Mouse (Mus musculus) limb, embryonic 14.5 days (tissue): Measurements from ENCODE around the gene Hoxb6. TPM values are rescaled to one million over a fixed set of nuclear protein-coding genes. Genes with fewer than 3 reads are reported as not detected.
A peak's percentile ranks its signal among the peaks of the same experiment; 100 is the strongest.

Source experiments
- ATAC-seq: fragments of 200-750 bp; cut with Nextera tagmentation; 2 replicates; pipeline ENCODE4 v1.8.0; 2017; ENCODE audit warnings: low read depth, moderate number of reproducible peaks, moderate TSS enrichment; ENCODE audit not compliant: low FRiP score
- DNase-seq: peaks from one replicate; pipeline ENCODE4 v3.0.0-alpha.2; 2015; ENCODE audit warnings: low spot score
- H3K27ac ChIP-seq: fragments of 300-500 bp; sonication (generic); replicated peaks from 2 replicates; pipeline ENCODE4 v1.5.1; 2014; ENCODE audit warnings: low read depth, mild to moderate bottlenecking, low read length, moderate library complexity, mixed read lengths
- H3K27me3 ChIP-seq: fragments of 300-500 bp; sonication (generic); 2 replicates; pipeline ENCODE4 v1.6.1; 2014; ENCODE audit warnings: low read length, mixed read lengths; ENCODE audit not compliant: control insufficient read depth, insufficient read depth
- H3K36me3 ChIP-seq: fragments of 300-500 bp; sonication (generic); 2 replicates; pipeline ENCODE4 v1.6.1; 2014; ENCODE audit warnings: mild to moderate bottlenecking, low read length, moderate library complexity, mixed read lengths; ENCODE audit not compliant: control insufficient read depth, insufficient read depth
- H3K4me1 ChIP-seq: fragments of 300-500 bp; sonication (generic); 2 replicates; pipeline ENCODE4 v1.6.1; 2014; ENCODE audit warnings: antibody characterized with exemption, low read length, mixed read lengths; ENCODE audit not compliant: control insufficient read depth, insufficient read depth
- H3K4me2 ChIP-seq: fragments of 300-500 bp; sonication (generic); replicated peaks from 2 replicates; pipeline ENCODE4 v1.6.1; 2014; ENCODE audit warnings: low read depth, mild to moderate bottlenecking, low read length, moderate library complexity; ENCODE audit not compliant: severe bottlenecking
- H3K4me3 ChIP-seq: fragments of 300-500 bp; sonication (generic); replicated peaks from 2 replicates; pipeline ENCODE4 v1.5.1; 2014; ENCODE audit warnings: low read length
- H3K9ac ChIP-seq: fragments of 300-500 bp; sonication (generic); 2 replicates; pipeline ENCODE4 v1.6.1; 2014; ENCODE audit warnings: mild to moderate bottlenecking, low read depth, low read length, moderate library complexity; ENCODE audit not compliant: severe bottlenecking
- H3K9me3 ChIP-seq: fragments of 300-500 bp; sonication (generic); 2 replicates; pipeline ENCODE4 v1.6.1; 2016; ENCODE audit warnings: low read length; ENCODE audit not compliant: control insufficient read depth
- POLR2A ChIP-seq: fragments of 200-500 bp; IDR thresholded peaks from 2 replicates; pipeline ENCODE4 v1.8.0; 2012; ENCODE audit warnings: inconsistent platforms, mild to moderate bottlenecking, moderate library complexity, borderline replicate concordance; ENCODE audit not compliant: insufficient read depth, insufficient read length; ENCODE audit errors: extremely low read depth
- WGBS: fragments of 180-500 bp; shearing (Covaris S2); extraction: QIAGEN DNeasy Blood & Tissue Kit; methylation state at CpG from one replicate; pipeline ENCODE4 v1.1.7; 2014; 5-methylcytosine and 5-hydroxymethylcytosine counted together
- polyA plus RNA-seq, 2 experiments: library from polyadenylated mRNA; depleted of rRNA in 1 of 2; stranded (reverse) in 1 of 2; unstranded in 1 of 2; fragments of >200 nt; fragmentation: Nextera tagmentation in 1 of 2; extraction: Ambion mirVana in 1 of 2; gene quantifications; 2 replicates each; pipeline versions ENCODE4 v1.2.1 to v1.2.3; 2012 to 2014

The Hoxb6 gene
- polyA plus RNA-seq, 2 experiments, result 0.61 to 2.8 TPM

DNA sequence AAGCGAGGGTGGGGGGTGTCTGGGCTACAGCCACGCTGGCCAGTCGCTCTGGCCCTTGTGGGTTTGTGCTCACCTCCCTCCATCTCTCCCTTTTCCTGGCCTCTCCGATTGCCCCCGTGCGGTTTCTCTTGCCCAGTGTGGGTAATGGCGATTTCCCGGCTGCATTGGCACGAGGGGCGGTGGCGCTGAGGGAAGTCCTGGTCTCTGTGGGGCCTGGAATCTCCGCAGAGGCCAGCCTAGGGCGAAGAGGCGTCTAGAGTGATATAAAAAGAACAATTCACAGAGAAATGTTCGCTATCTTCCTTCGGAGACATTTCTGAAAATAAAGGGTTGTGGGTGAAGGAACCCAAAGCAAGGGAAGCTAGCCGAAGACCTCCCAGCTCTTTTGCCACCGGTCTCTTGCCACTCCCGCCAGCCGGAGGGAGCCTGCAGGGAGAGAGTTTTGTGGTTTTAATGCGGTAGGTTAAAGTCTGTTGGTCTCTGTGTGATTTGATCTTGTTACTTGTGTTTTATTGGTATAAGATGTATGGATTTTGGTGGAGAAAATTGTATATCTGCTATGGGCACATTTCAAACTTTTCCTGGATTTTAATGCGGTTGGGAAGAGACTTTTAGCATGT lies 1.1 kb downstream of the Hoxb6 start:
- H3K4me3 ChIP-seq, result peak overlapping the region; percentile 20
- ATAC-seq, result no peak
- peaks cover 99% of the 10 kb centered on the region for H3K27me3 ChIP-seq
- H3K4me2 ChIP-seq, result 0 out of 2 replicates have a peak overlapping the region, but pooled peaks have one; percentile 3
- H3K9me3 ChIP-seq, result no peaks in the 10 kb centered on the region
- no peaks in the 10 kb centered on the region for H3K4me1 ChIP-seq
- TF ChIP-seq POLR2A, result no peak
- no peak overlapping the region for H3K9ac ChIP-seq
- WGBS, result 4% methylated on average over 22 of the region's 22 CpGs
- H3K36me3 ChIP-seq, result no peaks in the 10 kb centered on the region
- no peak overlapping the region for H3K27ac ChIP-seq
- no peak for DNase-seq

DNA sequence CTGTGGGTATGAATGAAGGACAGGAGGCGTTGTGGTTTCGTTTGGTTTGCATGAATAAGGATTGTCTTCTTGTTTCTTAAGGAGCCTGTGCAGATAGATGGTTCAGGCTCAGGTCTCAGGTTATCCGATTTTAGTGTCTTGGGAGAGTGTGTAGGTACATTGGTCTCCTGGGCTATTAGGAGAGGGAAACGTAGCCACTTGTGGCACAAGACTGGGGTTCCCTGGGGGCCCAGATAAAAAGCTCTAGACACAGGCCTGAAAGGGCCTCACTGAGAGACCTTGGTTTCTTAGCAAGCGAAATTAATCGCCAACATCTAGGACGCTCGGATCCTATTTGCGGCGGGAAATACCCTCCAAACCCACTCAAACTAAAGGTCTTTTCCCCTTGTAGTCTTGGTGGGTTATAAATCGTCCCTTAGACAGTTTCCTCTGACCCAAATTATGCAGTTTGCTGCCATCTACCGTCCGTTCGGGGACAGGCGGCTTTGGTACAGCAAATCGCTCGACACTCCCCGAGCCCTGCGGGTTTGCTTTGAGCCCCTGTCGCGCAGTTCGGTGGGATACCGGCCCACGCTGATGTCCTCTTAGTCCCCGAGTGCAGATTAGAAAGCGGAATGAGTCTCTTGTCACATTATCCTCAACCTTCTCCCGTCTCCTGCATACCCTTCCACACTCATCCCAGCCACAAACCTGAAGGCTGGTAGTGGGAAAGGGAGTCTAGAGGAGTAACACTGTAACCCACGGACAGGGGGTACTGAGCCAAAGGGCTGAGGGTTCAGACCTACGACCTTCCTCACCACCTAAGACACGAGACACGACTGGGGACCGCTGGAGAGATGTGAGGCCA lies 2.2 kb downstream of the Hoxb6 start:
- H3K9ac ChIP-seq, result no peak overlapping the region
- H3K4me2 ChIP-seq, result 0 out of 2 replicates have a peak overlapping the region, but pooled peaks have one; percentile 13
- 0 out of 2 replicates have a peak, but pooled peaks have one; percentile 38 for ATAC-seq
- no peaks in the 10 kb centered on the region for H3K4me1 ChIP-seq
- DNase-seq, result peak; percentile 73
- 0% methylated on average over 32 of the region's 32 CpGs for WGBS
- H3K36me3 ChIP-seq, result no peaks in the 10 kb centered on the region
- no peak overlapping the region for H3K27ac ChIP-seq
- H3K4me3 ChIP-seq, result peak overlapping the region; percentile 20; the same call in 1 of the 2 replicates
- H3K27me3 ChIP-seq, result peaks cover 100% of the 10 kb centered on the region
- no peak for TF ChIP-seq POLR2A
- H3K9me3 ChIP-seq, result no peaks in the 10 kb centered on the region

DNA sequence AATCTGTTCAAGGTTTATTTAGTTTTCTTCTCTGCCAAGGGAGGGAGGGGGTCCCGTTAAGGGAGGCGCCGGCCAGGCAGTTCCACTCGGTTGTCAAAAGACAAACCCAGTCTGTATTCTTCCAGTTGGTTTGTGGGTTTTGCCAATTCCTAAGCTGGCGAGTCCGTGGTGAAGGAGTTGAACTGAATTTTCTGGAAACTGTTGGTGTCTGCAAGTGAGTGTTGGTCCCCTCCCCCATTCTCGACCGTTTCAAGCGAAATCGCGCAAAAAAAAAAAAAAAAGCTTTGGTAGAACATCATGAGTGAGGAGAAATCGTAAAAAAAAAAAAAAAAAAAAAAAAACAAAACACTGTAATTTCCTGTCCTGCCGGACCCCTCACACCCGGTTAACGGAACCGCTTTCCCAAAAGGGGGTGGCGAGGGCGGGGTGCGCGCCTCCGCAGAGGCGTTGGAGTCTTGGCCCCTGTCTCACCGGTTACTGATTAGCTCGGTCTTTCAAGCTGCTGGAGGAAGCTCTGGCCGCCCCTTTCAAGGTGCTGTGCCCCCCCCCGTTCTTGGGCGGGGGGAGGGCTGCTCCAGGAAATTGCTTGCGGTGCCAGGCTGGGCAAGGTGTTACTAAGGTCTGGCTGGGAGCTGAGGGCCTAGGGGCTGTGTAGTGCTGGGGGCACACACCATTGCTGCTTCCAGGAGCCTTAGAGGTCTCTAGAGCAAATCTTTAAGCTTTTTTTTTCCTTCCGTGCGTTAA lies 3.0 kb downstream of the Hoxb6 start:
- no peak overlapping the region for H3K4me3 ChIP-seq
- no peak overlapping the region for H3K9ac ChIP-seq
- H3K36me3 ChIP-seq, result no peaks in the 10 kb centered on the region
- no peak for TF ChIP-seq POLR2A
- no peaks in the 10 kb centered on the region for H3K4me1 ChIP-seq
- H3K9me3 ChIP-seq, result no peaks in the 10 kb centered on the region
- ATAC-seq (no peak), DNase-seq (no peak)
- peaks cover 100% of the 10 kb centered on the region for H3K27me3 ChIP-seq
- H3K4me2 ChIP-seq, result 0 out of 2 replicates have a peak overlapping the region, but pooled peaks have one; percentile 1
- no peak overlapping the region for H3K27ac ChIP-seq
- WGBS, result under 1% methylated on average over 30 of the region's 30 CpGs

DNA sequence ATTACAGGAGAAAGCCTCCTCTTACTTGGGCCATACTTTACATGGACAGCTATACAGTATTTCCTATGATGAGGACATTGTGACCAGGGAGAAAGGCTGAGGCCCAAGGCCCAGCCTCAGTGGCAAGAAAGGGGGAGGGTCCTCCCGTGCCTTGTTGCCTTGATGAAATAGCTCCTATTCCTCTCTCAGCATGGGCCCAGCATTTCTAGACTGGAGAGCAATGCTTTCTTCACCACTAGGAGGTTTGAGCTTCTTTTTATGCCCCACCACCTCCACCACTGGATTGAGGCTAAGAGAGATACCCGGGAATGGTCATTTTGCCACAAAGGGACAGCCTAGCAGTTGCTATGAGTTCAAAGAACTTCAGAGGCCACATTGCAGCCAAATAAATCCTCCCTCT lies 4.7 kb downstream of the Hoxb6 start:
- Histone ChIP-seq H3K4me2 (no peak overlapping the region), H3K36me3 (no peaks in the 10 kb centered on the region), H3K9ac (no peak overlapping the region), H3K4me1 (no peaks in the 10 kb centered on the region), H3K9me3 (no peaks in the 10 kb centered on the region), H3K27ac (no peak overlapping the region), H3K4me3 (no peak overlapping the region), H3K27me3 (peaks cover 100% of the 10 kb centered on the region)
- no peak for TF ChIP-seq POLR2A
- ATAC-seq (no peak), DNase-seq (no peak)
- WGBS, result 8% methylated on average over 2 of the region's 2 CpGs

DNA sequence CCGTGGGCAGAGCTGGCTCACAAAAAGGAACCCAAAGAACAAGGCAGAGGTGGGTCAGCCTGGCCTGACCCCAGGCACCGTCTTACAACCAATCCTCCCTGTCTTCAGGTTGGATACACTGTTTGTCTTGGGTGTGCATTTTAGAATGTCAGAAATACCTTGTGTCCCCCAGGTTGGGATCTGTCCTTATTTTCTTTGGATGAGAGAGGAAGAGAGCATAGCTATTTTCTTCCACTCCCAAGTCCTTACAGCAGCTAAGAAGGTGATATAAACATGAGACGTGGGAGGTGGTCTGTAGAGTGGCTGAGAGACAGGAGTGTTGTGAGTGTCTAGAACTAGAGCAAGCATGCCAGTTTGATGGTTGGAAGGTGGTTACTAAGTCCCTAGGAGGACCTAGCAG lies 5.2 kb downstream of the Hoxb6 start:
- Histone ChIP-seq H3K9me3 (no peaks in the 10 kb centered on the region), H3K4me2 (no peak overlapping the region), H3K36me3 (no peaks in the 10 kb centered on the region), H3K4me1 (no peaks in the 10 kb centered on the region), H3K9ac (no peak overlapping the region), H3K4me3 (no peak overlapping the region), H3K27me3 (peaks cover 100% of the 10 kb centered on the region), H3K27ac (no peak overlapping the region)
- whole genome bisulfite sequencing, result 11% methylated on average over 3 of the region's 3 CpGs
- ATAC-seq (no peak), DNase-seq (no peak)
- TF ChIP-seq POLR2A, result no peak
